Mouse (Mus musculus) limb, embryonic 12.5 days (tissue): ENCODE results near the gene Fmnl3. TPM values are rescaled to one million over a fixed set of nuclear protein-coding genes. Genes with fewer than 3 reads are reported as not detected.

Source experiments
- ATAC-seq: fragments of 200-750 bp; cut with Nextera tagmentation; 2 replicates; pipeline ENCODE4 v1.8.0; 2017; ENCODE audit warnings: low read depth, moderate TSS enrichment; ENCODE audit not compliant: insufficient number of reproducible peaks, insufficient read depth, low FRiP score, low TSS enrichment
- H3K27ac ChIP-seq: fragments of 300-500 bp; sonication (generic); 2 replicates; pipeline ENCODE4 v1.5.1; 2016; ENCODE audit warnings: mild to moderate bottlenecking, moderate library complexity
- H3K27me3 ChIP-seq: fragments of 300-500 bp; sonication (generic); 2 replicates; pipeline ENCODE4 v1.6.1; 2016; ENCODE audit warnings: mild to moderate bottlenecking, moderate library complexity
- H3K36me3 ChIP-seq: fragments of 300-500 bp; sonication (generic); 2 replicates; pipeline ENCODE4 v1.6.1; 2016; ENCODE audit warnings: mild to moderate bottlenecking, moderate library complexity
- H3K4me1 ChIP-seq: fragments of 300-500 bp; sonication (generic); replicated peaks from 2 replicates; pipeline ENCODE4 v1.6.1; 2016
- H3K4me2 ChIP-seq: fragments of 300-500 bp; sonication (generic); 2 replicates; pipeline ENCODE4 v1.6.1; 2016; ENCODE audit warnings: mild to moderate bottlenecking, moderate library complexity
- H3K4me3 ChIP-seq: fragments of 300-500 bp; sonication (generic); replicated peaks from 2 replicates; pipeline ENCODE4 v1.5.1; 2016; ENCODE audit warnings: mild to moderate bottlenecking
- H3K9ac ChIP-seq: fragments of 300-500 bp; sonication (generic); replicated peaks from 2 replicates; pipeline ENCODE4 v1.6.1; 2016; ENCODE audit warnings: mild to moderate bottlenecking, moderate library complexity
- H3K9me3 ChIP-seq: fragments of 300-500 bp; sonication (generic); 2 replicates; pipeline ENCODE4 v1.6.1; 2016; ENCODE audit warnings: mild to moderate bottlenecking, moderate library complexity
- WGBS: fragments of 180-500 bp; shearing (Covaris S2); methylation state at CpG from one replicate; pipeline ENCODE4 v1.1.7; 2016; 5-methylcytosine and 5-hydroxymethylcytosine counted together
- polyA plus RNA-seq: library from polyadenylated mRNA; unstranded; fragments of >200 nt; fragmentation: Nextera tagmentation; extraction: Ambion mirVana; gene quantifications from 2 replicates; pipeline ENCODE4 v1.2.1, GENCODE M21; 2016

Gene Fmnl3
- polyA plus RNA-seq, 1 experiment from 2014 or later: 33.6 TPM

- no peak for ATAC-seq
- Histone ChIP-seq H3K9me3 (no peaks in the 10 kb centered on the region), H3K9ac (no peak overlapping the region), H3K4me3 (no peak overlapping the region), H3K4me2 (no peak overlapping the region), H3K27ac (0 out of 2 replicates have a peak overlapping the region, but pooled peaks have one; percentile 50), H3K27me3 (no peaks in the 10 kb centered on the region), H3K36me3 (peaks cover 99% of the 10 kb centered on the region), H3K4me1 (no peaks in the 10 kb centered on the region)
- WGBS: 92% methylated on average over 16 of the region's 16 CpGs
These were observed 55.4 kb downstream of the Fmnl3 start for GRCm38 (mm10) chr15:99314891-99315290.

GRCm38 (mm10) chr15:99310617-99311016, 59.7 kb downstream of the Fmnl3 start:
- Histone ChIP-seq H3K4me3 (no peak overlapping the region), H3K27me3 (no peaks in the 10 kb centered on the region), H3K9ac (no peak overlapping the region), H3K4me2 (no peak overlapping the region), H3K36me3 (peaks cover 99% of the 10 kb centered on the region), H3K4me1 (no peaks in the 10 kb centered on the region), H3K27ac (no peak overlapping the region), H3K9me3 (no peaks in the 10 kb centered on the region)
- ATAC-seq: no peak
- WGBS: 94% methylated on average over 5 of the region's 5 CpGs

- Histone ChIP-seq H3K4me2 (no peak overlapping the region), H3K9me3 (no peaks in the 10 kb centered on the region), H3K36me3 (peaks cover 99% of the 10 kb centered on the region), H3K4me1 (no peaks in the 10 kb centered on the region), H3K27ac (no peak overlapping the region), H3K4me3 (no peak overlapping the region), H3K9ac (no peak overlapping the region), H3K27me3 (no peaks in the 10 kb centered on the region)
- ATAC-seq: no peak
- 88% methylated on average over 9 of the region's 9 CpGs for WGBS
These were observed 60.7 kb downstream of the Fmnl3 start for GRCm38 (mm10) chr15:99309549-99309948.

- Histone ChIP-seq H3K4me3 (no peak overlapping the region), H3K27me3 (no peaks in the 10 kb centered on the region), H3K9me3 (no peaks in the 10 kb centered on the region), H3K4me1 (no peaks in the 10 kb centered on the region), H3K36me3 (peaks cover 97% of the 10 kb centered on the region), H3K27ac (no peak overlapping the region), H3K9ac (no peak overlapping the region), H3K4me2 (no peak overlapping the region)
- ATAC-seq: no peak
- 86% methylated on average over 9 of the region's 9 CpGs for WGBS
These were observed 62.8 kb downstream of the Fmnl3 start for GRCm38 (mm10) chr15:99307476-99307875.

GRCm38 (mm10) chr15:99296213-99296612, 74.1 kb downstream of the Fmnl3 start:
- peaks cover 6% of the 10 kb centered on the region; the same call in 1 of the 2 replicates for H3K36me3 ChIP-seq
- peak overlapping the region; percentile 66 for H3K4me2 ChIP-seq
- no peaks in the 10 kb centered on the region for H3K9me3 ChIP-seq
- H3K27me3 ChIP-seq: no peaks in the 10 kb centered on the region
- H3K4me1 ChIP-seq: peaks cover 19% of the 10 kb centered on the region
- peak overlapping the region; percentile 68 for H3K4me3 ChIP-seq
- H3K27ac ChIP-seq: 0 out of 2 replicates have a peak overlapping the region, but pooled peaks have one; percentile 2
- ATAC-seq: no peak
- 0 out of 2 replicates have a peak overlapping the region, but pooled peaks have one; percentile 72 for H3K9ac ChIP-seq
- WGBS: 44% methylated on average over 5 of the region's 5 CpGs

- ATAC-seq: peak; percentile 75
- H3K9me3 ChIP-seq: no peaks in the 10 kb centered on the region
- H3K36me3 ChIP-seq: peaks cover 6% of the 10 kb centered on the region; the same call in 1 of the 2 replicates
- H3K4me2 ChIP-seq: peak within 1 kb of the TSS; percentile 66
- H3K4me3 ChIP-seq: peak within 1 kb of the TSS; percentile 68
- peak within 1 kb of the TSS; percentile 93 for H3K27ac ChIP-seq
- WGBS: 2% methylated on average over 16 of the region's 17 CpGs
- peaks cover 19% of the 10 kb centered on the region for H3K4me1 ChIP-seq
- H3K9ac ChIP-seq: peak within 1 kb of the TSS; percentile 72
- H3K27me3 ChIP-seq: no peaks in the 10 kb centered on the region
These were observed 74.7 kb downstream of the Fmnl3 start, which contains the start of gene Fam186b for GRCm38 (mm10) chr15:99295484-99295981. TSS of gene Fam186b (minus strand) at chr15:99295888.

- under 1% methylated on average over 61 of the region's 64 CpGs for WGBS
- H3K4me3 ChIP-seq: peak within 1 kb of the TSS; percentile 68
- peak; percentile 89 for ATAC-seq
- H3K27ac ChIP-seq: peak within 1 kb of the TSS; percentile 93
- no peaks in the 10 kb centered on the region for H3K9me3 ChIP-seq
- peaks cover 4% of the 10 kb centered on the region; the same call in 1 of the 2 replicates for H3K36me3 ChIP-seq
- H3K27me3 ChIP-seq: no peaks in the 10 kb centered on the region
- peak within 1 kb of the TSS; percentile 66 for H3K4me2 ChIP-seq
- H3K9ac ChIP-seq: peak within 1 kb of the TSS; percentile 72
- H3K4me1 ChIP-seq: peaks cover 19% of the 10 kb centered on the region
These were observed 75.4 kb downstream of the Fmnl3 start, which contains the start of gene Prpf40b for GRCm38 (mm10) chr15:99294813-99295374. TSS of gene Prpf40b (plus strand) at chr15:99295087.

GRCm38 (mm10) chr15:99294287-99294686, 76.0 kb downstream of the Fmnl3 start:
- Histone ChIP-seq H3K27ac (peak overlapping the region; percentile 93), H3K9ac (peak overlapping the region; percentile 72), H3K4me1 (peaks cover 19% of the 10 kb centered on the region), H3K4me3 (peak overlapping the region; percentile 68), H3K9me3 (no peaks in the 10 kb centered on the region), H3K27me3 (no peaks in the 10 kb centered on the region), H3K36me3 (no peaks in the 10 kb centered on the region), H3K4me2 (peak overlapping the region; percentile 66)
- ATAC-seq: no peak
- WGBS: 33% methylated on average over 16 of the region's 16 CpGs

GRCm38 (mm10) chr15:99290586-99290985, 79.7 kb downstream of the Fmnl3 start:
- Histone ChIP-seq H3K27ac (no peak overlapping the region), H3K4me2 (no peak overlapping the region), H3K9ac (no peak overlapping the region), H3K4me1 (peaks cover 7% of the 10 kb centered on the region), H3K4me3 (no peak overlapping the region), H3K27me3 (no peaks in the 10 kb centered on the region), H3K9me3 (no peaks in the 10 kb centered on the region), H3K36me3 (no peaks in the 10 kb centered on the region)
- ATAC-seq: no peak
- 86% methylated on average over 11 of the region's 11 CpGs for whole genome bisulfite sequencing

- no peak for ATAC-seq
- Histone ChIP-seq H3K9me3 (no peaks in the 10 kb centered on the region), H3K4me3 (no peak overlapping the region), H3K4me2 (no peak overlapping the region), H3K36me3 (no peaks in the 10 kb centered on the region), H3K4me1 (0 out of 2 replicates have a peak, but pooled peaks cover 3% of the 10 kb centered on the region), H3K27me3 (no peaks in the 10 kb centered on the region), H3K27ac (no peak overlapping the region), H3K9ac (no peak overlapping the region)
- 44% methylated on average over 8 of the region's 8 CpGs for WGBS
These were observed 85.1 kb downstream of the Fmnl3 start for GRCm38 (mm10) chr15:99285189-99285535.

GRCm38 (mm10) chr15:99284527-99285188, 85.6 kb downstream of the Fmnl3 start:
- H3K4me3 ChIP-seq: no peak overlapping the region
- no peak overlapping the region for H3K27ac ChIP-seq
- no peak for ATAC-seq
- H3K27me3 ChIP-seq: peaks cover 5% of the 10 kb centered on the region; the same call in 1 of the 2 replicates
- no peak overlapping the region for H3K4me2 ChIP-seq
- H3K36me3 ChIP-seq: no peaks in the 10 kb centered on the region
- no peak overlapping the region for H3K9ac ChIP-seq
- 40% methylated on average over 14 of the region's 14 CpGs for WGBS
- no peaks in the 10 kb centered on the region for H3K9me3 ChIP-seq
- H3K4me1 ChIP-seq: 0 out of 2 replicates have a peak, but pooled peaks cover 3% of the 10 kb centered on the region
